Mouse (Mus musculus) ovary, postnatal 14 days (tissue): ENCODE results near the gene Pbld2.
"Not testable (repeated sequence)": the region's sequence is repeated elsewhere in the genome, so short reads cannot be mapped to it uniquely, and the experiment has no call there.

ENCODE experiments used
- DNase-seq: peaks from one replicate; pipeline ENCODE4 v3.0.0; 2022; ENCODE audit warnings: low spot score

Gene Pbld2

GRCm38 (mm10) chr10:63025491-63026011, 1.4 kb downstream of the Pbld2 start:
- no peak for DNase-seq

GRCm38 (mm10) chr10:63026156-63026794, 2.2 kb downstream of the Pbld2 start:
- no peak for DNase-seq

GRCm38 (mm10) chr10:63026795-63027160, 2.7 kb downstream of the Pbld2 start:
- DNase-seq, result no peak

- DNase-seq, result no peak
Observed at GRCm38 (mm10) chr10:63027376-63028161, 3.5 kb downstream of the Pbld2 start.

GRCm38 (mm10) chr10:63028396-63028795, 4.3 kb downstream of the Pbld2 start:
- DNase-seq, result no peak

GRCm38 (mm10) chr10:63032267-63032666, 8.2 kb downstream of the Pbld2 start:
- no peak for DNase-seq

- DNase-seq, result no peak
Observed at GRCm38 (mm10) chr10:63032956-63033355, 8.8 kb downstream of the Pbld2 start.

GRCm38 (mm10) chr10:63038571-63039320, 14.6 kb downstream of the Pbld2 start:
- DNase-seq, result no peak

- DNase-seq, result no peak
Observed at GRCm38 (mm10) chr10:63039867-63040628, 15.9 kb downstream of the Pbld2 start.

- DNase-seq, result no peak
Observed at GRCm38 (mm10) chr10:63043154-63043553, 19.0 kb downstream of the Pbld2 start.

- DNase-seq, result no peak
Observed at GRCm38 (mm10) chr10:63047751-63048150, 23.6 kb downstream of the Pbld2 start.

- DNase-seq, result no peak
Observed at GRCm38 (mm10) chr10:63049106-63049505, 25.0 kb downstream of the Pbld2 start.

- DNase-seq, result no peak
Observed at GRCm38 (mm10) chr10:63051267-63051666, 27.2 kb downstream of the Pbld2 start.

- DNase-seq, result no peak
Observed at GRCm38 (mm10) chr10:63052011-63052410, 27.9 kb downstream of the Pbld2 start.

GRCm38 (mm10) chr10:63053007-63053406, 28.9 kb downstream of the Pbld2 start:
- no peak for DNase-seq

- not testable (repeated sequence) for DNase-seq
Observed at GRCm38 (mm10) chr10:63054071-63054470, 30.0 kb downstream of the Pbld2 start.

- DNase-seq, result no peak
Observed at GRCm38 (mm10) chr10:63054586-63054985, 30.5 kb downstream of the Pbld2 start.

GRCm38 (mm10) chr10:63056966-63057750, 33.0 kb downstream of the Pbld2 start:
- no peak for DNase-seq

GRCm38 (mm10) chr10:63059862-63060261, 35.7 kb downstream of the Pbld2 start, which contains the start of gene Pbld1:
Gene Pbld1 (plus strand): TSS chr10:63060162.
- DNase-seq, result no peak

- DNase-seq, result peak; percentile 29
Observed at GRCm38 (mm10) chr10:63060406-63060805, 36.3 kb downstream of the Pbld2 start.

- DNase-seq, result no peak
Observed at GRCm38 (mm10) chr10:63061266-63061665, 37.2 kb downstream of the Pbld2 start.
